Mouse (Mus musculus) E14TG2a.4 (cell line): ENCODE measurements around the gene Nt5m.

Source experiments
- H3K27me3 ChIP-seq: 2 replicates; pipeline ENCODE4 v1.6.1; 2014; ENCODE audit warnings: low read length, control low read depth; ENCODE audit not compliant: insufficient read depth
- H3K36me3 ChIP-seq: 2 replicates; pipeline ENCODE4 v1.6.1; 2014; ENCODE audit warnings: low read length, control low read depth; ENCODE audit not compliant: insufficient read depth
- H3K4me1 ChIP-seq: replicated peaks from 2 replicates; pipeline ENCODE4 v1.6.1; 2014; ENCODE audit warnings: low read depth, low read length, control low read depth
- H3K4me3 ChIP-seq: replicated peaks from 2 replicates; pipeline ENCODE4 v1.5.1; 2014; ENCODE audit warnings: mild to moderate bottlenecking, low read length
- H3K9me3 ChIP-seq: 2 replicates; pipeline ENCODE4 v1.6.1; 2014; ENCODE audit warnings: low read length, control low read depth
- CTCF ChIP-seq: conservative IDR thresholded peaks from 2 replicates; pipeline ENCODE4 v1.5.1; 2014; ENCODE audit warnings: low read length
- NANOG ChIP-seq: IDR thresholded peaks from 2 replicates; pipeline ENCODE4 v1.6.1; 2014; ENCODE audit warnings: borderline replicate concordance, low read length, mixed read lengths
- POU5F1 ChIP-seq: IDR thresholded peaks from 2 replicates; pipeline ENCODE4 v1.6.1; 2014; ENCODE audit warnings: low read length, borderline replicate concordance

Nt5m gene

DNA sequence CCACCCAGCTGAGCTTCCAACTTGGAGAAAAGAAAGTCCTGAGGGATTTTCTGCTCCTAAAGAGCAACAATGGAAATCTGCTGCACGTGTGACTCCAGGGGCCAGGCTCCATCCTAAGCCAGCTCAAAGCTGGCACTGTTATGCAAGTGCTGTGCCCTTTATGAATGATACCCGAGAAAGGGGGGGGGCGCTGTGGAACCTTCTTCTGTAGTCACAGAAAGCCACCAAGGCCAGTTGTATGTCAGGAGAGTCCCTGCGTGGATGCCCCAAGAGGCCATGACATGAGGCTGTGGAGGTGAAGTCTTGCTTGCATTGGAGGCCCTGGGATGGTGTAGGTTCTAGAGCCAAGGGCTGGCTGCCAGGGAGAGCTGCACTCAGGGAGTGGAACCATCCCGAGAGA is 48.9 kb downstream of the Nt5m start:
- no peaks in the 10 kb centered on the region for H3K27me3 ChIP-seq
- H3K36me3 ChIP-seq, result no peaks in the 10 kb centered on the region
- TF ChIP-seq POU5F1 (no peak), NANOG (no peak), CTCF (no peak)
- peaks cover 6% of the 10 kb centered on the region; the same call in 1 of the 2 replicates for H3K9me3 ChIP-seq
- H3K4me1 ChIP-seq, result peaks cover 78% of the 10 kb centered on the region
- no peak overlapping the region for H3K4me3 ChIP-seq

DNA sequence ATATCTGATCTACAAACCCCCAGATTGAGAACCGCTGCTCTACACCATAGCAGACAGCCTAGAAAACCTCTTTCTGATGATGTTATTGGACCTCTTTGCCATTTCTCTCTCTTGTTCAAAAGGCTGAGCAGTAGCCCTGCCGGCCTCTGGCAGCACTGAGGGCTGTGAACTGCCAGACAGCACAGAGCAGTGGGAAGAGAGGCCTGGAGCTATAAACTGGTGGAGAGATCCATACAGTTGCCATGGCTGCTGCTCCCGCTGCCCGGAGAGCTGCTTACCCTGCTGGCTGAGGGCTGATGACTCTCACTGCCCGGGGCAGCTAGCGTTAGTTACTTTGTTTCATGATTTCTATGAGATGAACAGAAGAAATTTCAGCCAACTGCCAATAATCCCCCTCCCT is 52.6 kb downstream of the Nt5m start:
- Histone ChIP-seq H3K27me3 (no peaks in the 10 kb centered on the region), H3K4me1 (peaks cover 89% of the 10 kb centered on the region), H3K4me3 (no peak overlapping the region), H3K9me3 (no peaks in the 10 kb centered on the region), H3K36me3 (no peaks in the 10 kb centered on the region)
- no peak for TF ChIP-seq NANOG
- no peak for TF ChIP-seq CTCF
- TF ChIP-seq POU5F1, result no peak

DNA sequence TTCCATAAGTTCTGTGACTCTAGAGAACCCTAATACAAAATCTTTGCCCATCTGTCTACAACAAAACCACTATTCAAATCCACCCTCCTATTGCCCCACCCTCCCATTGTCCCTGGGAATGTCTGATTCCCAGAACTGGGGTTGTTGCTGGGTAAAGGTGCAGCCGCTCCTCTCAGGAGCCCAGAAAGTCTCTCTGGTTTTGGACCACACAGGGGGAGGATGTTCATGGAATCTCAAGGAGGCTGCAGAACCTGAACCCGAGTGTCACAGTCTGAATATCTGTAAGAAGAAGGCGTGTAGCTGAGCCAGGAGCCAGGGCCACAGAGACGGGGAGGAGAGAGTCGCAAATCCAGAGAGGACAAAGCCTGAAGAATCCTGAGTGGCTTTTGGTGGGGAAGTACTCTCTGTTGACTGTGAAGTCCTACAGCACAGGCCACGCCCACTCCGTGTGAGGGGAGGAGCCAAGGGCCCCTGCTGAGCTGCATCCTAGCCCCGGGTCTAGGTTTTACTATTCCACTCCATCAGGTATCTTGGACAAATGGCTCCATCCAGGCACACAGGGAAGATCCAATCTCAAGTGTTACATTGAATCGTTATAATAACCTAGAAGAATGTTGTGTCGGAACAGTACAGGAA is 54.0 kb downstream of the Nt5m start:
- no peak for TF ChIP-seq CTCF
- TF ChIP-seq NANOG, result no peak
- TF ChIP-seq POU5F1, result no peak
- no peaks in the 10 kb centered on the region for H3K27me3 ChIP-seq
- peak overlapping the region; percentile 58 for H3K4me3 ChIP-seq
- H3K4me1 ChIP-seq, result peaks cover 93% of the 10 kb centered on the region
- H3K36me3 ChIP-seq, result no peaks in the 10 kb centered on the region
- no peaks in the 10 kb centered on the region for H3K9me3 ChIP-seq

DNA sequence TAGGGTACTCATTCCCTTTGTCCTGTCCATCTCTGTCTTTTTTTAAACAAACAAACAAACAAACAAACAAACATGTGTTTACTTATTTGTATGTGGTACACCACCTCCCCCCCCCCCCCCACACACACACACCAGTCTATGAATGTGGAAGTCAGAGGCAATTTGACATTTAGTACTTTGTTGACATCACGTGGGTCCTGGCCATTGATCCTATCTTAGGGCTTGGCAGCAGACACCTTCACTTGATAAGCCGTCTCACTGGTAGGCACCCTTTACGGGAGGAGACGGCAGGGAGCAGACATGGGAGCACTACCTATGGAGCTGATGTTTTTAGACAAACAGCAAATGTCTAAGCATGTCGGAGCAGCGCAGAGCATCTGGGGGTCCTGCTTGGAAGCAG is 55.7 kb downstream of the Nt5m start:
- TF ChIP-seq NANOG (no peak), POU5F1 (no peak), CTCF (no peak)
- Histone ChIP-seq H3K4me1 (peaks cover 91% of the 10 kb centered on the region), H3K9me3 (no peaks in the 10 kb centered on the region), H3K27me3 (no peaks in the 10 kb centered on the region), H3K36me3 (no peaks in the 10 kb centered on the region), H3K4me3 (no peak overlapping the region)

DNA sequence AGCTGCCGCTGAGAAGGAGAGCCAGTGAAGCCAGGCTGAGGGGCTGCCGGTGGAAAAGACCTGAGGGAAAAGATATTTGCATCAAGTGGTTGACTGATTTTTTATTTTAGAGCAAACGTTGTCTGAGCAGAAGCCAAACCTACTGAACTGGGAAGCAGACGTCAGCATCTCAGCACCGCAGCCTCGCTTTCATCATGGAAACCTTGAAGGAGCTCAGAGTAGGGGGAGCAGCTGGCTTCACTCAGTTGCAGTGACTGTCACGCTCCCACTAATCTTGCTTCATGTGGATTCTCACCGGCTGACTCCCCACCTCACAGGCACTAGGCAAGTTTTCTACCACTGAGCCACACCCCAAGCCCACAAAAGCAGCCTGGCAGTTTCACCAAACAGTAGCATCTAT is 56.1 kb downstream of the Nt5m start:
- H3K27me3 ChIP-seq, result peaks cover 1% of the 10 kb centered on the region; the same call in 1 of the 2 replicates
- H3K4me1 ChIP-seq, result peaks cover 91% of the 10 kb centered on the region
- H3K4me3 ChIP-seq, result 0 out of 2 replicates have a peak overlapping the region, but pooled peaks have one; percentile 4
- no peaks in the 10 kb centered on the region for H3K36me3 ChIP-seq
- TF ChIP-seq CTCF, result no peak
- no peak for TF ChIP-seq NANOG
- no peak for TF ChIP-seq POU5F1
- H3K9me3 ChIP-seq, result no peaks in the 10 kb centered on the region

DNA sequence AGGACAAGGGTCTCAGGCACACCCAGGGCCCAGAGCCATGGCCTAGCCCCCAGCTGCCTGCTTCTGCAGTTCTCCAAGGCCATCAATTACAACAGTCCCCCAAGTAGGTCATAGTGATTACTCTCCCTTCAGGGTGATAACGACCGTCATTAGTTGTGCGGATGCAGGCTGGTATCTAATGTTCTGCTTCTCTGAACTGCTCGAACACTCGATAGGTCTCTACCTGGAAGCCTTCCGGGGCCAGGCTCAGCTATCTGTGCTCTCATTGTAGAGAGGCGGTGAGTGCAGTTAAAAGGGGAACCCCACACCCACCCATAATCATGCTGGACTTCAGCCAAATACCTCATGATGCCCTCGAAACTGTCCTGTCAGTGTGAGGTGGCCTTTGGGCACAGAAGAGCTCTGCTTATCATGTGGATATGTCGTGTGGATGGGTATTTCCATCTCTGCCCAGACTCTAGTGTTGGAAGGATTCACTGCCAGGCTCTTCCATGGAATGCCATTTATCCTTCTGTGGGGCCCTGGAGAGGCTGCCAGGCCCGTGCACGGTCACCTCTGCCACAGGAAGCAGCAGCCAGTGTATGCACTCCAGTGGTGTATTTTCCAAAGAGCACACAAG is 58.8 kb downstream of the Nt5m start:
- Histone ChIP-seq H3K27me3 (peaks cover 3% of the 10 kb centered on the region; the same call in 1 of the 2 replicates), H3K9me3 (no peaks in the 10 kb centered on the region), H3K36me3 (no peaks in the 10 kb centered on the region), H3K4me3 (no peak overlapping the region), H3K4me1 (peaks cover 83% of the 10 kb centered on the region)
- no peak for TF ChIP-seq NANOG
- TF ChIP-seq CTCF, result no peak
- TF ChIP-seq POU5F1, result no peak

DNA sequence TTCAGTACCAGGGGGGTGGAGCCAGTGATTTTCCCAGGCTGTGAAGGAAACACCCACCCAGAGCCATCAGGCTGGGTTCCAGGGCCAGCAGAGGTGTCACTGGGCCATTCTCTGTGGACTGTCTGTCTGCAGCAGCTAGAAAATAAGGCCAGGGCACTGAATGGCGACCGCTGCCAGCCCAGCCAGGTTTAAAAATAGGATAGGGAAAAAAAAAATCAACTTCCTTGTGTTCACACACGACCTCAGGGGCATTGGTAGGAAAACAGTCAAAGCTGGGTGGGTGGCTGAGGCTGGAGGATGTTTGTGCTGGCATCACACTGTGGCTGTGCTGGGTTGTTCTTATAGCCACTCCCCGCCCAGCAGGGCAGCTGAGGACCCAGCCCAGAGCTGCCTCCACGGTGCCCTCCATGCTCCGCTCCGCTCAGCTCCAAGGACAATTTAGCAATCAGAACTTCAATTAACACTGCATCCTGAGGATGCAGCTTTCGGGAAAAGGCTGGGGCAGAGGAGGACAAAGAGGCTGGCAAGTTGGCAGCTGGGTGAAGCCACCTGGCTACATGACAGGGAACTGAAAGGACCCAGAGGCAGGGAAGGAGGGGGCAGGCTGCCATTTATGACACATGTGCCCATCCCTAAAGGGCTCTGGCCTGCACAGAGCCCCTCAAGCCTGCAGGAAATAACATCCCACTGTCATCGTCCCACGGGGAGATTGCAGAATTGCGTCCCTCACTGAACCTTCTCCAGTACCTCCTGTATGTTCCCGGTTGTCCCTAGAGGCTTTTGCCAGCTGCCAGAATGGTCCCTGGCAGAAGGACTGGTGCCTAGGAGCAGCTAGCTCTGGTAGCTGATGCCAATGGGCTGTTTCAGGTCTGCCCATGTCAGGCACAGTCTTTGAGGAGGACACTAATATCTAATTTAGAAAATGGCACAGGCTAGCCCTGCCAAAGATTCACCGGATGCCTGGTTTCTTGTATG is 60.8 kb downstream of the Nt5m start:
- H3K9me3 ChIP-seq, result no peaks in the 10 kb centered on the region
- TF ChIP-seq NANOG (no peak), CTCF (no peak), POU5F1 (no peak)
- no peaks in the 10 kb centered on the region for H3K36me3 ChIP-seq
- H3K4me1 ChIP-seq, result peaks cover 64% of the 10 kb centered on the region
- H3K27me3 ChIP-seq, result peaks cover 5% of the 10 kb centered on the region; the same call in 1 of the 2 replicates
- H3K4me3 ChIP-seq, result 0 out of 2 replicates have a peak overlapping the region, but pooled peaks have one; percentile 7

DNA sequence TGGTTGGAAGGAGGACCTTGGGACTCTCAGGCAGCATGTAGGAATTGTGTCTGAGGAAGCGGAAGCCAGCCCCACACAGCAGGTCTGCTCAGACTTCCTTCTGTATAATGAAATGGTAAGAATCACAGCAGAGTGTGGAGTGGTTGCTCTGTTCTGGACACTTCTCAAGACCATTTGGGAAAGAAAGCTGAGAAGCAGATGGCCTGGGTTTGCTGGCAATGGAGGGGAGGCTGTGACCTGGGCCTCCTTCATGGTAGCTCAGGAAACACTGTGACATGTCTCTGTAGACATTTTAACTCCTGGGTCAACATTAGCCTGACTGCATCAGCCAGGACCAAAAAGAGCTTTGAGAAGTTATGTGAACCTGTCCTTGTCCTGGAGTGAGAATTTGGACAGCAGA is 61.7 kb downstream of the Nt5m start:
- Histone ChIP-seq H3K9me3 (no peaks in the 10 kb centered on the region), H3K4me1 (peaks cover 54% of the 10 kb centered on the region), H3K4me3 (no peak overlapping the region), H3K36me3 (no peaks in the 10 kb centered on the region), H3K27me3 (peaks cover 5% of the 10 kb centered on the region; the same call in 1 of the 2 replicates)
- TF ChIP-seq POU5F1 (no peak), NANOG (no peak), CTCF (no peak)
